Comparison of ENCODE assay signal across 12 mouse cellular contexts in genomic region chr6:87510999-87511398, GRCm38 (mm10). TPM values are rescaled to one million over a fixed set of nuclear protein-coding genes. Genes with fewer than 3 reads are reported as not detected.
DNase-seq lines count a peak whose midpoint lies in the region; ATAC-seq and TF ChIP-seq lines count a peak whose summit lies in the region.
"Had no signal": no experiment of that assay in that cellular context is flagged by ENCODE, and none has a peak within 500 bp of the region (broad histone marks: within the 10 kb centered on the region; RNA-seq: fewer than 3 reads in every experiment).

No protein-coding gene starts in this region.

- no peak for ATAC-seq in liver, embryonic 11.5 days (replicated peaks; ENCODE audit: low FRiP score)
- ATAC-seq in inflammation-experienced regulatory T-cells, adult 6 months = peak; percentile 59
- ATAC-seq in hindbrain, embryonic 12.5 days (ENCODE audit: low FRiP score) = no peak
- ATAC-seq: intestine, embryonic 16.5 days had no signal

- DNase-seq in liver, adult 2 months (ENCODE audit: extremely low read depth, low read depth, low spot score) = peak; percentile 37
- no peak for DNase-seq in liver, embryonic 11.5 days (ENCODE audit: low spot score)
- DNase-seq in CD4-positive, CD25-positive, alpha-beta regulatory T cell, adult 2 months (ENCODE audit: low read depth, low spot score) = peak; percentile 36
- DNase-seq in Muller cell, postnatal 12 days (ENCODE audit: inconsistent ontology term) = peak; percentile 39
- no peak for DNase-seq in ovary, postnatal 14 days (ENCODE audit: low spot score)
- DNase-seq: cerebellum, postnatal 25 days; heart, postnatal 4 days had no signal

- no peaks in the 10 kb centered on the region for H3K27me3 ChIP-seq in liver, adult 2 months (ENCODE audit: control insufficient read depth, insufficient read depth, low read length)
- no peaks in the 10 kb centered on the region for H3K27me3 ChIP-seq in liver, embryonic 11.5 days (replicated peaks; ENCODE audit: control insufficient read depth, insufficient read depth, low read length)
- no peaks in the 10 kb centered on the region for H3K27me3 ChIP-seq in hindbrain, embryonic 12.5 days
- H3K27me3 ChIP-seq: embryonic facial prominence, embryonic 15.5 days had no signal

- no peak for TF ChIP-seq CTCF in liver, adult 2 months (IDR thresholded peaks at IDR 0.05; ENCODE audit: low read depth, low read length)

- no peak overlapping the region for H3K4me3 ChIP-seq in liver, adult 2 months (ENCODE audit: insufficient read depth, low read depth, low read length)
- no peak overlapping the region for H3K4me3 ChIP-seq in liver, embryonic 11.5 days (ENCODE audit: low read depth, low read length)
- H3K4me3 ChIP-seq in hindbrain, embryonic 12.5 days = no peak overlapping the region
- H3K4me3 ChIP-seq: embryonic facial prominence, embryonic 15.5 days had no signal

- 50% methylated on average over 4 of the region's 4 CpGs for WGBS in liver, adult 2 months
- WGBS in liver, embryonic 11.5 days = 60% methylated on average over 4 of the region's 4 CpGs
- WGBS in hindbrain, embryonic 12.5 days = 82% methylated on average over 4 of the region's 4 CpGs

- H3K4me2 ChIP-seq in liver, embryonic 11.5 days = no peak overlapping the region
- H3K4me2 ChIP-seq in hindbrain, embryonic 12.5 days (replicated peaks) = no peak overlapping the region
- H3K4me2 ChIP-seq: embryonic facial prominence, embryonic 15.5 days had no signal

- no peak overlapping the region for H3K9ac ChIP-seq in liver, adult 2 months (ENCODE audit: low read depth, low read length)
- no peak overlapping the region for H3K9ac ChIP-seq in liver, embryonic 11.5 days (ENCODE audit: low read depth, low read length)
- no peak overlapping the region for H3K9ac ChIP-seq in hindbrain, embryonic 12.5 days
- H3K9ac ChIP-seq: embryonic facial prominence, embryonic 15.5 days; liver, embryonic 14.5 days had no signal

- H3K27ac ChIP-seq in liver, adult 2 months (replicated peaks; ENCODE audit: insufficient read depth, low read depth, low read length) = no peak overlapping the region
- H3K27ac ChIP-seq in liver, embryonic 11.5 days (ENCODE audit: low read depth, low read length) = no peak overlapping the region
- H3K27ac ChIP-seq in hindbrain, embryonic 12.5 days = no peak overlapping the region
- H3K27ac ChIP-seq: embryonic facial prominence, embryonic 15.5 days; liver, embryonic 14.5 days had no signal

- H3K4me1 ChIP-seq in liver, adult 2 months (ENCODE audit: control insufficient read depth, insufficient read depth, low read length) = no peaks in the 10 kb centered on the region
- no peaks in the 10 kb centered on the region for H3K4me1 ChIP-seq in liver, embryonic 11.5 days (replicated peaks; ENCODE audit: control insufficient read depth, insufficient read depth, low read length)
- no peaks in the 10 kb centered on the region for H3K4me1 ChIP-seq in hindbrain, embryonic 12.5 days
- H3K4me1 ChIP-seq: embryonic facial prominence, embryonic 15.5 days had no signal

- no peaks in the 10 kb centered on the region for H3K36me3 ChIP-seq in liver, adult 2 months (ENCODE audit: control insufficient read depth, insufficient read depth, low read length)
- no peaks in the 10 kb centered on the region for H3K36me3 ChIP-seq in liver, embryonic 11.5 days (ENCODE audit: control insufficient read depth, insufficient read depth, low read length)
- H3K36me3 ChIP-seq in hindbrain, embryonic 12.5 days = no peaks in the 10 kb centered on the region
- H3K36me3 ChIP-seq: embryonic facial prominence, embryonic 15.5 days had no signal

- H3K9me3 ChIP-seq in liver, embryonic 11.5 days (ENCODE audit: control insufficient read depth, low read length) = no peaks in the 10 kb centered on the region
- no peaks in the 10 kb centered on the region for H3K9me3 ChIP-seq in hindbrain, embryonic 12.5 days (replicated peaks)
- H3K9me3 ChIP-seq: embryonic facial prominence, embryonic 15.5 days had no signal

- no peaks in the 10 kb centered on the region for H3K79me2 ChIP-seq in liver, adult 2 months (ENCODE audit: control insufficient read depth, insufficient read depth, low read length)

- TF ChIP-seq POLR2A in liver, adult 2 months (IDR thresholded peaks at IDR 0.05; ENCODE audit: extremely low read depth, insufficient read depth, low read length) = no peak

RNA-seq across cellular contexts. Expression of gene Arhgap25, which starts 22.1 kb away (rescaled TPM):
- 1.5 and 1.6 TPM in 2 replicates for total RNA-seq in liver, adult 2 months (2014; rRNA removed)
- polyA plus RNA-seq in liver, adult 2 months (2012; rRNA removed) = 0.16 and 0.40 TPM in 2 replicates
- 6.9 and 7.9 TPM in 2 replicates for polyA plus RNA-seq in liver, embryonic 11.5 days (2014; fragmentation: Nextera tagmentation; extraction: Ambion mirVana)
- 100 to 1,000 TPM in 2 of 3 experiments, 10 to 100 TPM in 1; 77.8 to 111 (median 105) TPM for polyA plus RNA-seq in inflammation-experienced regulatory T-cells, adult 6 months (2017; shearing (Covaris generic))
- polyA plus RNA-seq in hindbrain, embryonic 12.5 days (2016; fragmentation: Nextera tagmentation; extraction: Ambion mirVana) = 2.3 and 2.8 TPM in 2 replicates

Comparison
In these comparisons a context has a peak if more than half of its experiments do, and no peak if none do; other contexts are left out.
1. DNase-seq: peak in liver, adult 2 months (single experiment), CD4-positive, CD25-positive, alpha-beta regulatory T cell, adult 2 months (single experiment) and Muller cell, postnatal 12 days (single experiment); none in liver, embryonic 11.5 days (single experiment) and ovary, postnatal 14 days (single experiment).